Mouse (Mus musculus): Measurements from ENCODE around the gene Pex6.

DNA sequence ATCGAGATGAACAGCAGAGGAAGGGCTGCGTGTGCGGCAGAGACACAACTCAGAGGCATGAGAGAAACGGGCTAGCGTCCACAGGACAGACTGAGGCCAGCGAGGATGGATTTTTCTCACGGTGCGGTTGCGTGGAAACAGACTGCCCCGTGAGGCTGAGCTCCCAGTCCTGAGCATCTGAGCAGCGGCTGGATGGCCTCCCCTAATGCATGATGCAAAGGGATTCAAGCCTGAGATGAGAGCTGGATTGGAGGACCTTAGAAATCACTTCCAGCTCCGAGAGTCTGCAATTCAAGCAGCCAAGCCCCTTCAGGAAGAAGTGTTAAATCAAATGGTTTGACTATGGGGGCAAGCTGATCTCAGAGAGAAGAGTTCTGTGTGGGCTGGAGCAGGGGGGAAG, 9.8 kb upstream of the Pex6 start:
- TF ChIP-seq CTCF (IDR thresholded peaks at IDR 0.05) (no peak), EP300 (IDR thresholded peaks at IDR 0.05) (no peak)

All from lung, postnatal 0 days (tissue).